Mouse (Mus musculus) liver, adult 2 months (tissue): ENCODE results near the gene Cdc34. TPM values are rescaled to one million over a fixed set of nuclear protein-coding genes. Genes with fewer than 3 reads are reported as not detected.

ENCODE experiments used
- DNase-seq: peaks from one replicate; pipeline ENCODE4 v3.0.0-alpha.2; 2011; ENCODE audit warnings: low read depth, low spot score; ENCODE audit errors: extremely low read depth
- H3K27ac ChIP-seq: fragments of 200-500 bp; replicated peaks from 2 replicates; pipeline ENCODE4 v1.5.1; 2012; ENCODE audit warnings: low read depth, mild to moderate bottlenecking, control low read depth, inconsistent platforms, low read length; ENCODE audit not compliant: insufficient read depth
- H3K27me3 ChIP-seq: fragments of 200-500 bp; 2 replicates; pipeline ENCODE4 v1.6.1; 2012; ENCODE audit warnings: mild to moderate bottlenecking, moderate library complexity, low read length, inconsistent platforms; ENCODE audit not compliant: control insufficient read depth, insufficient read depth
- H3K36me3 ChIP-seq: fragments of 200-500 bp; 2 replicates; pipeline ENCODE4 v1.6.1; 2012; ENCODE audit warnings: low read length, inconsistent platforms; ENCODE audit not compliant: control insufficient read depth, insufficient read depth
- H3K4me1 ChIP-seq: fragments of 200-500 bp; 2 replicates; pipeline ENCODE4 v1.6.1; 2011; ENCODE audit warnings: low read length; ENCODE audit not compliant: control insufficient read depth, insufficient read depth
- H3K4me3 ChIP-seq: fragments of 200-500 bp; 2 replicates; pipeline ENCODE4 v1.5.1; 2011; ENCODE audit warnings: low read depth, mild to moderate bottlenecking, control low read depth, low read length, moderate library complexity; ENCODE audit not compliant: insufficient read depth
- H3K79me2 ChIP-seq: fragments of 200-500 bp; 2 replicates; pipeline ENCODE4 v1.6.1; 2012; ENCODE audit warnings: inconsistent platforms, mild to moderate bottlenecking, low read length, moderate library complexity; ENCODE audit not compliant: control insufficient read depth, insufficient read depth
- H3K9ac ChIP-seq: fragments of 200-500 bp; 2 replicates; pipeline ENCODE4 v1.6.1; 2012; ENCODE audit warnings: low read depth, mild to moderate bottlenecking, control low read depth, inconsistent platforms, low read length
- CTCF ChIP-seq: fragments of 200-500 bp; IDR thresholded peaks from 2 replicates; pipeline ENCODE4 v1.5.1; 2011; ENCODE audit warnings: low read depth, low read length, control low read depth
- POLR2A ChIP-seq: fragments of 200-500 bp; IDR thresholded peaks from 2 replicates; pipeline ENCODE4 v1.6.1; 2011; ENCODE audit warnings: low read length, control low read depth; ENCODE audit not compliant: insufficient read depth; ENCODE audit errors: extremely low read depth
- WGBS: fragments of 180-500 bp; shearing (Covaris S2); methylation state at CpG from one replicate; pipeline ENCODE4 v1.1.7; 2018; 5-methylcytosine and 5-hydroxymethylcytosine counted together
- polyA plus RNA-seq: library from polyadenylated mRNA; depleted of rRNA; stranded (reverse); fragments of >200 nt; gene quantifications from 2 replicates; pipeline ENCODE4 v1.2.3, GENCODE M21; 2012
- total RNA-seq: library from RNA; depleted of rRNA; stranded (reverse); fragments of >200 nt; gene quantifications from 2 replicates; pipeline ENCODE4 v1.2.3, GENCODE M21; 2014

Gene Cdc34
- total and polyA plus RNA-seq, 2 experiments = 82.1 to 215 TPM

DNA sequence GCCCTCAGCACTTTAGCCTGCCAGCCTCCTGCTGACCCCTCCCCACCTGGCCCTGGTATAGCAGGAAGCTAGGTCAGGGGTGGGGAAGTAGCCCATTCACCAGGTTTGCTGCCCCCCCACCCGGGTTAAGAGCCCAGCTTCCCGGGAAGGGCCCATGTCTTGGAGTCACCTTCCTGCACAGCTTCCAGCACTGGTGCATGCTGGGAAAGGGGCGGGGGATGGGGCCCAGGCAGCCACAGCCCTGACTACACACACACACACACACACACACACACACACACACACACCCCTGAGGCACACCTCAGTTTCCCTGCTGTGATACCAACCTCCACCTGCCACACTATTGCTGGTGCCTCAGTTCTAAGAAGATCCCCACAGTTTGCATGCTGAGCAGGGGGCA, 20.1 kb upstream of the Cdc34 start:
- no peaks in the 10 kb centered on the region for H3K79me2 ChIP-seq
- H3K4me1 ChIP-seq = no peaks in the 10 kb centered on the region
- TF ChIP-seq POLR2A = no peak
- no peak overlapping the region for H3K27ac ChIP-seq
- H3K9ac ChIP-seq = no peak overlapping the region
- no peak for DNase-seq
- WGBS = 46% methylated on average over 3 of the region's 3 CpGs
- H3K36me3 ChIP-seq = no peaks in the 10 kb centered on the region
- H3K4me3 ChIP-seq = no peak overlapping the region
- H3K27me3 ChIP-seq = no peaks in the 10 kb centered on the region

GRCm38 (mm10) chr10:79664131-79664665, 17.8 kb upstream of the Cdc34 start, which contains the start of gene Madcam1:
Gene Madcam1 (plus strand): TSS chr10:79664559.
- no peaks in the 10 kb centered on the region for H3K27me3 ChIP-seq
- H3K36me3 ChIP-seq = no peaks in the 10 kb centered on the region
- no peak within 1 kb of the TSS for H3K4me3 ChIP-seq
- DNase-seq = no peak
- H3K9ac ChIP-seq = no peak within 1 kb of the TSS
- 23% methylated on average over 13 of the region's 13 CpGs for WGBS
- TF ChIP-seq POLR2A (no peak), CTCF (peak; percentile 92)
- H3K79me2 ChIP-seq = no peaks in the 10 kb centered on the region
- H3K27ac ChIP-seq = no peak within 1 kb of the TSS
- no peaks in the 10 kb centered on the region for H3K4me1 ChIP-seq

DNA sequence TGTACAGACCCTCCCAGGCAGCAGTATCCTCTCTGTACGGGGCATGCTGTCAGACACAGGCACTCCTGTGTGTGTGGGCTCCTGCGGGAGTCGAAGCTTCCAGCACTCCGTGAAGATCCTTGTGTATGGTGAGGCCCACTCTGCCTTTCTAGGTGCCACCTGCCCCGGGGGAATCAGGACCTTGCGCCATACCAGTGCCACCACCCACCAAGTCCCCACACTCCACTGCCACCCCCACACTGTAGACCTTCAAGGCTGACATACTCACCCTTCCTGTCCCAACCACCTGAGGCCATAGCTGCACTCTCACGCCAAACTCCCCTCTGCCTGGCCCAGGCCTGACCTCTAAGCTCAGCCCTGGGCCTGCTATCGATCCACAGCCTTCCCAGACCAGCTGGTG, 16.9 kb upstream of the Cdc34 start:
- DNase-seq = no peak
- H3K36me3 ChIP-seq = no peaks in the 10 kb centered on the region
- H3K27ac ChIP-seq = no peak overlapping the region
- no peak overlapping the region for H3K9ac ChIP-seq
- H3K79me2 ChIP-seq = peaks cover 5% of the 10 kb centered on the region; the same call in 1 of the 2 replicates
- no peaks in the 10 kb centered on the region for H3K27me3 ChIP-seq
- no peak overlapping the region for H3K4me3 ChIP-seq
- 83% methylated on average over 8 of the region's 8 CpGs for WGBS
- TF ChIP-seq CTCF (no peak), POLR2A (no peak)
- H3K4me1 ChIP-seq = peaks cover 2% of the 10 kb centered on the region

- no peak overlapping the region for H3K4me3 ChIP-seq
- H3K27me3 ChIP-seq = no peaks in the 10 kb centered on the region
- no peak overlapping the region for H3K27ac ChIP-seq
- H3K36me3 ChIP-seq = no peaks in the 10 kb centered on the region
- DNase-seq = no peak
- H3K79me2 ChIP-seq = peaks cover 5% of the 10 kb centered on the region; the same call in 1 of the 2 replicates
- peaks cover 7% of the 10 kb centered on the region for H3K4me1 ChIP-seq
- WGBS = 73% methylated on average over 9 of the region's 9 CpGs
- no peak overlapping the region for H3K9ac ChIP-seq
- no peak for TF ChIP-seq POLR2A
- TF ChIP-seq CTCF = no peak
Observed at GRCm38 (mm10) chr10:79666493-79666892, 15.5 kb upstream of the Cdc34 start.

DNA sequence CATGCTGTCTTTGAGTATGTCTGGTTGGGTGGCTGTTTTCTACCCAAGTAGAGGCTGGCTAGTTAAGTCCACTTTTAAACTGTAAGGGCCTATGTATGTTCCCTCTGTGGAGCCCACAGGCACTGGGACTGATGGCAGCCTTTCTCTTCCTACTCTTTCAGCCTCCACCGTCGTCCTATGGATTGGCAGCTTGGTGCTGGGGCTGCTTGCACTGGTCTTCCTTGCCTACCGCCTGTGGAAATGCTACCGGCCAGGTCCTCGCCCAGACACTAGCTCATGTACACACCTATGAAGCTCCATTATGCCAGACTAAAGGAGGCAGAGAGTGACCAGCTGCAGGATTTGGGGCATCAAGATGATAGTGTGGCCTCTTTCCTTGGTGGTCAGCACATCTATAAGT, 13.9 kb upstream of the Cdc34 start:
- Histone ChIP-seq H3K4me1 (peaks cover 7% of the 10 kb centered on the region), H3K27me3 (no peaks in the 10 kb centered on the region), H3K79me2 (peaks cover 5% of the 10 kb centered on the region; the same call in 1 of the 2 replicates), H3K36me3 (no peaks in the 10 kb centered on the region), H3K27ac (no peak overlapping the region), H3K9ac (no peak overlapping the region), H3K4me3 (no peak overlapping the region)
- DNase-seq = no peak
- TF ChIP-seq CTCF (no peak), POLR2A (no peak)
- WGBS = 79% methylated on average over 5 of the region's 5 CpGs

DNA sequence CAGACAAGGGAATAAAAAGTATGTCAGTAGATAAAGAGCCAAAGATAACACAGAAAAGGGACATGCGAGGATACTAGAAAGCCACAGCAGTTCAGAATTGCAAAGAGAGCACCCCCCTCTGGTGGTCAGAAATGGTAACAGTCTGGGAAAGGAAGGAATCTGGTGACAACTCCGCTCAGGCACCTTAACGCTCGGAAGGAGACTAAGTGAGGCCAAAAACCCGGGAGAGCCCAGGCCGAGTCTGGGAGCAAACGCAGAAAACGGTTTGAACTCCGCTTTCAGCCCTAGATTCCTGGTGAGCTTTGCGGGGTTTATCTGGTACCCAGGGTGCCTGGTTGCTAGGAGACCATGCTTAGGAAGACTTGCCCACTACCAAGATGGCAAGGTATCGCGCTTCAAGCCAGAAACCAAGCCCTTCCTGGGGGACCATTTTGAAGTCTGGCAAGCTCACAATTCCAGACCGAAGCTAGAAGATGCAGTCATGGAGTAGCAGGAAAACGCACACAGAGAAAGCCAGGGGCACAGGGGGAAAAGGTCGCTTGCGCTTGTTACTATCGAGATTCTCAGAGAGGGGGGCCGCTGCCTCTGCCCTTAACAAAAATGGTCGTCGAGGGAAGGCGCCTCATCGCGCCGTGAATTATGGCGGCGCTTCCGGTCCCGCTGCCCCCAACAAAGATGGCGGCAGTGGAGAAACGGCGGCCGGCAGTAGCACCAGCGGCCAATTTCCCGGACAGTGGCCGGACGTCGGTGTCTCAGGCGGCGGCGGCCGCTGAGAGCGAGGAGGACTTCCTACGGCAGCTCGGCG, 13.0 kb upstream of the Cdc34 start, which contains the start of gene Tpgs1:
TSS of gene Tpgs1 (plus strand) at position 599 of the 805 bp plus-strand sequence.
- peaks cover 7% of the 10 kb centered on the region for H3K4me1 ChIP-seq
- TF ChIP-seq CTCF = peak; percentile 60
- no peak for TF ChIP-seq POLR2A
- H3K79me2 ChIP-seq = peaks cover 5% of the 10 kb centered on the region; the same call in 1 of the 2 replicates
- under 1% methylated on average over 45 of the region's 45 CpGs for WGBS
- H3K36me3 ChIP-seq = no peaks in the 10 kb centered on the region
- H3K27me3 ChIP-seq = no peaks in the 10 kb centered on the region
- peak; percentile 86 for DNase-seq
- H3K4me3 ChIP-seq = peak within 1 kb of the TSS; percentile 84
- H3K27ac ChIP-seq = peak within 1 kb of the TSS; percentile 69
- H3K9ac ChIP-seq = peak within 1 kb of the TSS; percentile 83
